Mouse (Mus musculus): ENCODE results near the gene Rnf207.

DNA sequence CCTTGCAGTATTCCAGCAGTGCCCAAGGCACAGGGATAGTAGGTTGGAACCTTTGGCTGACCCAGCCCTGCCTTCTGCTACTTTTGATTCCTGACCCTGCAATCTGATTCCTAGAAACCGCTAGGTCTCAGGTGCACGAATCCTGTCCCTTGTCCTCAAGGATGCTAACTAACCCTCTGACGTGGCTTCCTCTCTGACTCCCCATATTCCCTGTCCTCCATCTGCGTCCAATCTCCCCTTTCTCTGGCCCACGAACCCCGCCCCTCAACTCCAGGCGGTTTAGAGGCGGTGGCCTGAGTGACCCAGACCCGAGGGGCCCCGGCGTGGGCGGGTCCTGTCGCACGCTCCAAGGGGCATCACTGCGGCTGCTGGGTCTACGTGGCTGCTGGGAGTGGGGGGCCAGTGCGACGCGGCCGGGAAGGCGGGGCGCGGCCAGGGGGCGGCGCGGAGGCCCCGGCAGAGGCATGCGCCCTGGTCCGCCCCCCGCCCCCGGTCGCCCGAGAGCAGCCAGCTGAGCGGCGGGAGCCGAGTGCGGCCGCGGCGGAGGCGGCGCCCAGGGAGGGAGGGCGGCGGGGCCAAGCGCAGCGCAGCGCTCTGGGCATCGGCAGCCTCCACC, 45.1 kb downstream of the Rnf207 start, which contains the start of gene Gpr153:
- no peak for TF ChIP-seq EP300 (IDR thresholded peaks at IDR 0.05; ENCODE audit: low read depth)
- no peak for TF ChIP-seq CTCF (IDR thresholded peaks at IDR 0.05; ENCODE audit: low read depth)
